Mouse (Mus musculus) lung, embryonic 15.5 days (tissue): Measurements from ENCODE around the gene Jaml. TPM values are rescaled to one million over a fixed set of nuclear protein-coding genes. Genes with fewer than 3 reads are reported as not detected.

Source experiments
- ATAC-seq: fragments of 200-750 bp; cut with Nextera tagmentation; 2 replicates; pipeline ENCODE4 v1.8.0; 2017; ENCODE audit warnings: moderate number of reproducible peaks, borderline replicate concordance; ENCODE audit not compliant: low FRiP score, low TSS enrichment; ENCODE audit errors: extremely low read depth
- H3K27ac ChIP-seq: fragments of 300-500 bp; sonication (generic); 2 replicates; pipeline ENCODE4 v1.5.1; 2015; ENCODE audit warnings: moderate library complexity, mild to moderate bottlenecking, inconsistent platforms
- H3K27me3 ChIP-seq: fragments of 300-500 bp; sonication (generic); 2 replicates; pipeline ENCODE4 v1.6.1; 2015; ENCODE audit warnings: inconsistent platforms
- H3K36me3 ChIP-seq: fragments of 300-500 bp; sonication (generic); 2 replicates; pipeline ENCODE4 v1.6.1; 2015; ENCODE audit warnings: inconsistent platforms
- H3K4me1 ChIP-seq: fragments of 300-500 bp; sonication (generic); 2 replicates; pipeline ENCODE4 v1.6.1; 2015; ENCODE audit warnings: inconsistent platforms
- H3K4me2 ChIP-seq: fragments of 300-500 bp; sonication (generic); 2 replicates; pipeline ENCODE4 v1.6.1; 2015; ENCODE audit warnings: inconsistent platforms, mild to moderate bottlenecking, moderate library complexity
- H3K4me3 ChIP-seq: fragments of 300-500 bp; sonication (generic); 2 replicates; pipeline ENCODE4 v1.5.1; 2015; ENCODE audit warnings: mild to moderate bottlenecking, inconsistent platforms
- H3K9ac ChIP-seq: fragments of 300-500 bp; sonication (generic); 2 replicates; pipeline ENCODE4 v1.6.1; 2015; ENCODE audit warnings: inconsistent platforms
- H3K9me3 ChIP-seq: fragments of 300-500 bp; sonication (generic); 2 replicates; pipeline ENCODE4 v1.6.1; 2016; ENCODE audit warnings: inconsistent platforms
- WGBS: fragments of 180-500 bp; shearing (Covaris S2); methylation state at CpG from one replicate; pipeline ENCODE4 v1.1.7; 2015; 5-methylcytosine and 5-hydroxymethylcytosine counted together
- polyA plus RNA-seq: library from polyadenylated mRNA; unstranded; fragments of >200 nt; fragmentation: Nextera tagmentation; extraction: Ambion mirVana; gene quantifications from 2 replicates; pipeline ENCODE4 v1.2.1, GENCODE M21; 2015

Gene Jaml
- polyA plus RNA-seq, 1 experiment from 2014 or later: 0.35 TPM

DNA sequence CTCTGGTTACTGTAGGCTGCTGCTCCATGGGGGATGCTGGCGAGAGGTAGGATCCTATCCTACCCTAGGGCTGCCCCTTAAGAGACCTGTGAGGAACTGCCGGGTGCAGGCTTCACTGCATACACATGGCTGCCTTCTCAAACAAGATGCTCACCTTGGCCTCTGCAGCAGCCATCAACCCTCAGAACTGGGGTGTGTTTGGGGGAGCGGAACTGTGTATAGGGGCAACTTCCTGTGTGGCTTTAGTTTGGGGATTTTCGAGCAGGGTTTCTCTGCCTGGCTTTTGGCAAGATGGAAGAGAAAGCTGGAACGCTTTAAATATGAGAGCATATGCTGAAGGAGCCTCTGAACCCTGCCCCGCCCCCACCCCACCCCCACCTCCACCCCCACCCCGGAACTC, 48.0 kb downstream of the Jaml start:
- Histone ChIP-seq H3K4me2 (no peak overlapping the region), H3K27ac (no peak overlapping the region), H3K9ac (no peak overlapping the region), H3K4me1 (peaks cover 3% of the 10 kb centered on the region), H3K4me3 (no peak overlapping the region), H3K27me3 (no peaks in the 10 kb centered on the region), H3K36me3 (no peaks in the 10 kb centered on the region), H3K9me3 (no peaks in the 10 kb centered on the region)
- no peak for ATAC-seq
- 51% methylated on average over 7 of the region's 7 CpGs for WGBS

DNA sequence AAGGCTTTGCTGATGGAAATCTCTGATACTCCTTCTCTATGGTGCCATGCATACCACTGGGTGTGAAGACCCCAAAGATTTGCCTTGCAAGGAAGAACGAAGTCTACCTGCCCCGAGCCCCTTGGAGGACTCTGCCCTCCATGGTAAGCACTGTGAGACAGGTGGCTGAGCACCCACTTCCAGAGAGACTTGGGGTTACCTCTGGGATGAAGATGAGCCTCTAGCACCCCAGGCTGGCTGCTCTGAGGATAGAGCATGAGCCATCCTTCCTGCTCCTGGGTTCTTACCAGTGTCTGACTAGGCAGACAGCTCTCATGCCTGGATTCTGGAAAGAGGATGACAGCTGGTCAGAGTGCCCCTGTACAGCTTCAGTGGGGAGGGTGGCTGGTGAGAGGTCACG, 51.1 kb downstream of the Jaml start:
- 68% methylated on average over 3 of the region's 3 CpGs for WGBS
- no peak for ATAC-seq
- Histone ChIP-seq H3K27ac (no peak overlapping the region), H3K27me3 (peaks cover 11% of the 10 kb centered on the region), H3K4me2 (no peak overlapping the region), H3K4me1 (no peaks in the 10 kb centered on the region), H3K9ac (no peak overlapping the region), H3K9me3 (no peaks in the 10 kb centered on the region), H3K36me3 (no peaks in the 10 kb centered on the region), H3K4me3 (no peak overlapping the region)

DNA sequence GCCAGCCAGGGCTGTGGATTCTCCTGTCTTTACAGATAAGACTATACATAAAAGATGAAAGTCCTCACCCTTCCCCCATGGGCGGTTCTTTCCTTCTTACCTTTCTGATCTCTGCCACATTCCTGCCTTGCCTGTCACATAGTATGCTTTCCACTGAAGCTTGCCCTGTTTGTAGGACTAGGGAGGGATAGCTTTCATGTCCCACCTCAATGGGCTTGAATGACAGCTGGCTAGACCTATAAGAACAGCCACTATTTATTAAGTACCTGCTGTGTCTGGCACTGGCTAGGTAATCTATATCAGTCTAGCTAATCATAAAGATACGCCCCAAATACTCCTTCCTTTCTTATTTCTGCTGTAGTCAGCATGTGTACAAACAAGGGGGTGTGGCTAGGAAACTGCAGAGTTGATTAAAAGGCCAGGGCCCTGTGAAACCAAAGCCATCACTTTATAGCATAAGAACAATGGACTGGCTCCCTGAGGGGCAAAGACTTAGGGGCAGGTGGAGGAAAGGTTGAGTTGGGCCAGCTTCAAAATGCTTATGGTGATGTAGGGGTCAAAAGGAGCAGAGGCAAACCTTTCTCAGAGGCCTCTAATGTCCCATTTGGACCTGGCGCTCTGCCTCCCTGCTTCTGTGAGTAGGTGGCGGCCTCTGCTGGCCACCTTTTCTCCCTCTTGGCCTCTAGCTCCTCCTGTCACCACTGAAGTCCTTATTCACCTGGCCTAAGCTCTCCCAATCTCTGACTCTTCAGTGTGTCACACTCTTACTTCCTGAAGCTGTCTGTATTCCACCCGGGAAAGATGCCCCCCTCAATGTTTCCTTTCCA, 54.7 kb downstream of the Jaml start:
- Histone ChIP-seq H3K9me3 (no peaks in the 10 kb centered on the region), H3K9ac (no peak overlapping the region), H3K4me2 (no peak overlapping the region), H3K27me3 (peaks cover 47% of the 10 kb centered on the region), H3K4me3 (no peak overlapping the region), H3K27ac (no peak overlapping the region), H3K4me1 (peaks cover 10% of the 10 kb centered on the region), H3K36me3 (no peaks in the 10 kb centered on the region)
- ATAC-seq: 0 out of 2 replicates have a peak, but pooled peaks have one; percentile 25
- WGBS: 14% methylated on average over 5 of the region's 5 CpGs

DNA sequence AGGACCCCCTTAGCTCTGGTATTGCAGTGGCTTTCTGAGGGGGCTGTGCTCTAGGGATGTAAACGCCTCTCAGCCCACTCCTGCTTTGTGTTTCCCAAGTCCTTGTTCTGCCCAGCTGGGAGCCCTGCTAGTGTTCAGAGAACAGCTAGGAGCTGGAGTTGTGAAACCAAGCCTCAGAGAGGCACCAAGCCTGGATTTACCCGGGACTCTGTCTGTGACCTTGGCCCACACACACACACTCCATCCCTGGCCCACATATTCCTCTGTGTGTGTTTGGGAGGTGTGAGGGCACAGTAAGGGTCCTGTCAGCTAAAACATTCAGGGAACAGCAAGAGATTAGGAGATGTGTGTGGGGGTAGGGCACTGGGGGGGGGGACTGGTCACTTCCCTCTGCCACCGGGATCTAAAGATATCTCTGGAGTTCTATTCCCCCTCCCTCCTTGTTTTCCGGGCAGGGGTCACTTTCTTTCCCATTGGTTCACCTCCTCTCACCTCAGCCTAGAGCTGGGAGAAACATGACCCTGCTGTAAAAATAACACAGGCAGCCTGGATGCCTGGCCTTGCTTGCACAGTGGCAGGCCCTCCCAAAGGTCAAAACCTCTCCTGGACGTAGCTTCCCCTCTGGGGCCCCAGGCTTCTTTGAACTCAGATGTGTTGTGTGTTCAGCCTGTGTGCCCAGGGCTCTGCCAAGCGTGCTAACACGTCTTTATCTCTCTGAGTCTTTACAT, 57.6 kb downstream of the Jaml start:
- WGBS: 17% methylated on average over 7 of the region's 7 CpGs
- Histone ChIP-seq H3K27me3 (peaks cover 76% of the 10 kb centered on the region), H3K36me3 (no peaks in the 10 kb centered on the region), H3K9ac (no peak overlapping the region), H3K4me1 (peaks cover 14% of the 10 kb centered on the region), H3K9me3 (no peaks in the 10 kb centered on the region), H3K4me3 (no peak overlapping the region), H3K4me2 (no peak overlapping the region), H3K27ac (no peak overlapping the region)
- no peak for ATAC-seq

DNA sequence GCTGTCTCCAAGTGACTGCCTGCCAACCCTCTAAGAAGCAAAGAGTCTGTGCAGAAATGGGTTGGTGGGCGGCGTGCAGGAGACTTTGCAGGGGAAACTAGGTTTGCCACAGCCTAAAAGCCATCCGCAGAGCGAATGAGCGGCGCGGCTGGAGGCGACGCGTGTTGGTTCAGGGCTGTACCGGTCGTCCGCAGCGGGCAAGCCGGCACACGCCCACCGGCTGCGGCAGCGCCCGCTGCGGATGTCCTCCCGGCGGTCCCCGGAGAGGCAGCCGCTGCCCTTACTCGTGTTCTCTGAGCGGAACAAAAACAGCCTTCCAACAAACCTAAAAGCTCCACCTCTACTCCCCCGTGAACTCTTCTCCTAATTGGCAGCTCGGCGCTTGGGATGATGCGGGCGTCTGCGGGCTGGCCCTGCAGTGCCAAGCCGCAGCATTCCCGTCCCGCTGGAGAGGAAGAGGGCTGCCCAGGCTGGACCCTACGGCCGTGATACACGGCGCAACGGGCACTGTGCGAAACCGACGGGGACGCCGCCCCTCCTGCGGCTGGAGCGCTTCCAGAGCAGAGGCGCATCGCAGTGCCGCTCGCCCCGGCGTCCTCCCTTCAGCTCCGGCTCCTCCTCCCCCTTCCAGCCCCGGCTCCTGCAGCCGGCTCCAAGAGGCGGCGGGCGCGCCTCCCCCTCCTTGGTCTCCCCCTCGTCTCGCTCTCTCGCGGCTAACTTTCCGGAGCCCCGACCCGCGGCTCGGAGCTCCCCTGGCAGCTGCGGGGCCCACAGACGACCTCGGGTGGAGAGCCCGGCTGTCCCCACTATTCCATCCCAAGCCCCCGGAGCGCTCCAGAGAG, 59.4 kb downstream of the Jaml start, which contains the start of gene Scn4b:
TSS of gene Scn4b (plus strand) at position 205 of the 842 bp plus-strand sequence.
- peak within 1 kb of the TSS; percentile 38 for H3K4me3 ChIP-seq
- peaks cover 14% of the 10 kb centered on the region for H3K4me1 ChIP-seq
- no peaks in the 10 kb centered on the region for H3K36me3 ChIP-seq
- no peak within 1 kb of the TSS for H3K27ac ChIP-seq
- H3K9ac ChIP-seq: no peak within 1 kb of the TSS
- peak; percentile 33; the same call in 1 of the 2 replicates for ATAC-seq
- H3K9me3 ChIP-seq: no peaks in the 10 kb centered on the region
- WGBS: under 1% methylated on average over 72 of the region's 76 CpGs
- H3K4me2 ChIP-seq: peak within 1 kb of the TSS; percentile 71
- peaks cover 88% of the 10 kb centered on the region for H3K27me3 ChIP-seq

DNA sequence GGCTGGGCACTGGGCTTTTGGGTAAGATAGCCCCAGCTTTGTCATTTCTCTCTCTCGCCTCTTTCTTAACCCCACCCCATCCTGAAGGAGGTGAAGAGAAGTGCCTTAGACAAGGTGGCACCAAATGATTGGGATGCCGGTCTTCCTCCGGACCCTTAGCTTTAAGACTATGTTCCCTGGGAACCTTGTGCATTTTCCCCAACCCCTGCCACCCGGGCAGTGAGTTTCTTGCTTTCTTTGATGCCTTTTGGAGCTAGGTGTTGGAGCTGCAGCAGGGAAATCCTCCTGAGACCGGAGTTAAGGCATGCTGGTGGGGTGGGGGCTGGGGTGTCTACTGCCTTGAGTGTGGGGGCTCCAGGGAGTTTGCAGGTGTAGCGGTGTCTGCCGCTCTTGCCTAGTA, 60.1 kb downstream of the Jaml start:
- Histone ChIP-seq H3K27ac (no peak overlapping the region), H3K4me2 (peak overlapping the region; percentile 71), H3K4me3 (peak overlapping the region; percentile 38), H3K36me3 (no peaks in the 10 kb centered on the region), H3K4me1 (peaks cover 14% of the 10 kb centered on the region), H3K9ac (no peak overlapping the region), H3K9me3 (no peaks in the 10 kb centered on the region), H3K27me3 (peaks cover 95% of the 10 kb centered on the region)
- no peak for ATAC-seq
- 6% methylated on average over 7 of the region's 7 CpGs for WGBS

DNA sequence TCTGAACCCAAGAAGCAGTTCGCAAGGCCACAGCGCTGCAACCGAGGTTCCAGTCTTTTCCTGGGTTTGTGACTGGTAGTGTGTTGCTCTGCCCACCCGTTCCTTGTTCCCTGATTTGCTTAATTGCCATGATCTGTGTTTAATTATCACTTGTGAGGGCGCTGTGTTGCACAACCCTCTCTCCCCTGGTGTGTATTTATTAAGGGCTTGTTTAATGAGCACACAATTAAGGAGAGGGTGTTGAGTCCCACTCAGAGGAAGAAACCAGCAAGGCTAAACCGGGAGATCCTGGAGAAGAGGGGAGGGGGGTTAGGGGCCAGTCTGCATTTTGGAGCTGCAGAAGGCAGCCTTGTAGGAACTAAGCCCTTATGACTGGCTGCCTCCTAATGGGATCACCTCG, 62.0 kb downstream of the Jaml start:
- Histone ChIP-seq H3K27me3 (peaks cover 95% of the 10 kb centered on the region), H3K4me2 (no peak overlapping the region), H3K4me1 (peaks cover 19% of the 10 kb centered on the region), H3K9ac (no peak overlapping the region), H3K9me3 (no peaks in the 10 kb centered on the region), H3K27ac (no peak overlapping the region), H3K4me3 (no peak overlapping the region), H3K36me3 (no peaks in the 10 kb centered on the region)
- WGBS: 62% methylated on average over 7 of the region's 7 CpGs
- no peak for ATAC-seq

DNA sequence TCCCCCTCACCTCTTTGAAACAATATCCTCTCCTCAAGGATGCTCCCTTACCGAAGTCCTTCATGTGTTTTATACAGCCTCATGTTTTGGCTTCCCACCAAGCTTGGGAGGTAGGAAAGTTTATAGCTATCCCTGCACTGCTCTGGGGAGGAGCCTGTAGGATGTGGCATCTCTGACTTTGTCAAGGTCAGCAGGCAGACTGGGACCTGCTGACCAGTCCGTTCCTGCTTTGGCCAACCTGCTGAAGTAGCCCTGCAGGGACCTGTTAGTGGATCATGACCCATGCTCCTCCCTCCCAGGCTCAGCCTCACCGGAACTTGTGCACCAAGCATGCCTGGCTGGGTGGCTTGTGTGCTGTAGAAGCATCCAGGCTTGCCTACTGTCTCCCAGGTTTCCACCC, 63.7 kb downstream of the Jaml start:
- Histone ChIP-seq H3K4me2 (no peak overlapping the region), H3K27me3 (peaks cover 92% of the 10 kb centered on the region), H3K36me3 (no peaks in the 10 kb centered on the region), H3K4me3 (no peak overlapping the region), H3K9me3 (no peaks in the 10 kb centered on the region), H3K4me1 (peaks cover 21% of the 10 kb centered on the region), H3K27ac (no peak overlapping the region), H3K9ac (no peak overlapping the region)
- WGBS: 45% methylated on average over 3 of the region's 3 CpGs
- ATAC-seq: no peak

DNA sequence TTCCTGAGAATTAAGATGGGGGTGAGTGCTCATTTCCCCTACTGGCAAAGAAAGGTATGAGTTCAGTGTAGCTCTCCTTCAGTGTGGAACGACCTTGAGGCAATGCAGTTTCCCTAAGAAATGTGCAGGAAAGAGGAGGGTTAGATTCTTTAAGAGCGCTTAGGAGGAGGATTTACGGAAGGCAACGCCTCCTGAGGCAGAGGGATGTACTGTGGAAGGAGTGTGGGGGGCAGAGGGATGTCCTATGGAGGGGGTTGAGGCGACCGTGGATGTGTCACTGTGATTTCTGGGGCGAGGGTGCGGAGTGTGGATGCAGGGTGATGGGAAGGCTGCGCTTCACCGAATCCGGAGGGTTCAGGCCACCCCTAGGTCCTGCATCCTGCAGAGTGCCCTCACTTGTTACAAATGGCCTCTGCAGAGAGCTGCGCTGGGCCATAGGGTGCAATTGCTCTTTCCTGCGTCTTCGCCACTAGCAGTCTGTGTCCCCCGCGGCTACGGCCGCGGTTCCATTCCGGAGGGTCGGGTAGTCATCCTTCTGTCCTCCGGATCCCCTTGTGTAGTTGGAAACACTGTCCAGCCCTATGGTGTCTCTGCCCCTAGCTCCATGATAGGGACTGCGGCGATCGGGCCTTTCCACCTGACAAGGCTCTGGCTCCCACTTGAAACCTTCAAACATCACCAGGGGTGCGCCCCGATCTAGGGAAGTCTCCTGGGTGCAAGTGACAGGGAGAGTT, 66.7 kb downstream of the Jaml start:
- no peaks in the 10 kb centered on the region for H3K9me3 ChIP-seq
- no peak overlapping the region for H3K9ac ChIP-seq
- no peak for ATAC-seq
- no peaks in the 10 kb centered on the region for H3K36me3 ChIP-seq
- 2% methylated on average over 27 of the region's 27 CpGs for WGBS
- H3K4me3 ChIP-seq: peak overlapping the region; percentile 25
- no peak overlapping the region for H3K27ac ChIP-seq
- peak overlapping the region; percentile 60 for H3K4me2 ChIP-seq
- peaks cover 7% of the 10 kb centered on the region for H3K4me1 ChIP-seq
- H3K27me3 ChIP-seq: peaks cover 85% of the 10 kb centered on the region

DNA sequence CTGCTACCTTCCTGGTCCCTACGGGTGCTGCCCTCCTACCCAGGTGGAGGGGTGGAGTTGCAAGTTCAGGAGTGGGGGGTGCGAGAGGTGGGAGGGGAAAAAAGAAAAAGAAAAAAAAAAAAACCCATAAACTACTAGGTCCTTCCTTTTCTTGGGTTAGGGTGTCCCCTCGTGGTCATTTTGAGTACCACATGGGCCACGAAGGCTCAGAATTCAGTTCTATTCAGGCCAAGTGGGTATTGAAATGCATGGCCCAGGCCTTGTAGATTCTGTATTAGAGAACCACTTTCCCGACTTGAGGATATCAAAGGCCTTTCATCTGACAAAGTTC, 67.2 kb downstream of the Jaml start:
- Histone ChIP-seq H3K9ac (no peak overlapping the region), H3K27ac (no peak overlapping the region), H3K4me2 (peak overlapping the region; percentile 60), H3K9me3 (no peaks in the 10 kb centered on the region), H3K27me3 (peaks cover 81% of the 10 kb centered on the region), H3K36me3 (no peaks in the 10 kb centered on the region), H3K4me1 (peaks cover 7% of the 10 kb centered on the region), H3K4me3 (peak overlapping the region; percentile 25)
- 0% methylated on average over 5 of the region's 5 CpGs for WGBS
- ATAC-seq: no peak

DNA sequence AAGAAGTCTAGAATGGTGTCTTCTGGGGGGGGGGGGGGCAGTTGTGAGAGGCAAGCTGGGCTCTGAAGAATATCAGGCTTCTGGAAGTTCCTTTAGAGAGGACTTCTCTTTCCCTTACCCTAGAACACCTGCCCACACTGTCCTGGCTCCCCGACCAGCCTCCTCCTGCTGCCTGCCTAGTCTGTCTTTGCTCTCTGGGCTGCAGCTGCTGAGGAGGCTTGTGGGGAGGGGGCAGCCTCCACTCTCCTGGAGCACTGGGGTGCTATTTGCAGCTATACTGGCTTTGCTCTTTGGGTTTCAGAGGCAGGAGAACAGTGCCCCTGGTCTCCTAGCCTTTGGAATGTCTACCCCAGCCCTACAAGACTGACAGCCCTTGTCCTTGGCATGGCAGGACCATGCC, 72.0 kb downstream of the Jaml start:
- no peak overlapping the region for H3K4me2 ChIP-seq
- H3K4me3 ChIP-seq: no peak overlapping the region
- H3K9me3 ChIP-seq: no peaks in the 10 kb centered on the region
- no peak for ATAC-seq
- no peak overlapping the region for H3K27ac ChIP-seq
- H3K36me3 ChIP-seq: no peaks in the 10 kb centered on the region
- peaks cover 43% of the 10 kb centered on the region for H3K27me3 ChIP-seq
- 25% methylated on average over 1 of the region's 1 CpGs for WGBS
- no peak overlapping the region for H3K9ac ChIP-seq
- H3K4me1 ChIP-seq: peaks cover 2% of the 10 kb centered on the region
